Mouse (Mus musculus): ENCODE data around the gene Pilra. TPM values are rescaled to one million over a fixed set of nuclear protein-coding genes. Genes with fewer than 3 reads are reported as not detected.
A peak's percentile ranks its signal among the peaks of the same experiment; 100 is the strongest.

Gene Pilra
- polyA plus RNA-seq, 2 experiments = 1.5 to 2.2 TPM

DNA sequence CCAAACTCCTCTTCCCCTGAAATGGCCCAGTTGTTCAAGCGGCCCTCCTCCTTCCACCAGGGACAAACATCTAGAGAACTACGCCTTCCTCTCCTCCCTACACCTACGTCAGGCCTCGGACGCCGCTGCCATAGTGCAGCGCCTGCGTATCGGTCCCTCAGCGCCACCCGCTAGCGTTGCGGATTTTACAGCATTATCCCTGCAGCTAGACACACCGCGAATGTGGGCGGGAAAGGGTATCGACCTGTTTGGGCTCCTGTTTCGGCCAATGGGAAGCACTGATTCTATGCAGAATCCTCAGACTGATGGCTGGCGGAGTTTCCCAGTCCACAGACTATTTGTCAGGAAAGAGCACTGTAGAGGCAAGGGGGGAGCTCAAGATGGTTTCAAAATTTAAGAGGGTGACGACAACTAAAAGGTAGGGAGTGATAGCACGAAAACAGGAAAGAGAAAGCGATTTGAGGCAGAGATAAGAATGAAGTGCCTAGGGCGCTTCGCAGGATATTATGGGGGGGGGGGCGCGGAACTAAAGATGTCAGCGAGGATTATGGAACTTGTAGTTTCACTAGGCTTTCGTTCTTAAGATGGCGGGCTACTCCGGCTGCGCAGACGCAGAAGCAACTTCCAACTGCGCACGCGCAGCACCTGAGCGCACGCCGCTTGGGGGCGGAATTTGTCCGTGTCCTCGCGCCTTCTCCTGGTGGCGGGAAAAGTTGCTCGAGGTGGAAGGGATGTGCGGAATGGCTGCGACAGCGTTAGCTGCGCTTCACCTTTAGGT lies 48.7 kb downstream of the Pilra start, which contains the start of the genes Mepce and Zcwpw1:
Mepce (minus strand) TSS at position 505 of the 778 bp plus-strand sequence.
Zcwpw1 (plus strand) TSS at position 648 of the 778 bp plus-strand sequence.
- Histone ChIP-seq H3K36me3 (replicated peaks; ENCODE audit: control insufficient read depth, insufficient read depth, low read depth) (peaks cover 19% of the 10 kb centered on the region), H3K4me2 (ENCODE audit: low read depth) (peak within 1 kb of the TSS; percentile 84), H3K27me3 (ENCODE audit: control insufficient read depth, insufficient read depth, low read length) (no peaks in the 10 kb centered on the region), H3K4me1 (replicated peaks; ENCODE audit: control insufficient read depth in 2 of 2, insufficient read depth in 2 of 2, low read length in 1 of 2) (peaks cover 8 to 21% of the 10 kb centered on the region in 2 experiments), H3K27ac (peak within 1 kb of the TSS; percentile 99), H3K9ac (replicated peaks) (peak within 1 kb of the TSS; percentile 86), H3K9me3 (ENCODE audit: control insufficient read depth, low read length) (peaks cover 2% of the 10 kb centered on the region; the same call in 1 of the 2 replicates), H3K4me3 (ENCODE audit: insufficient read depth in 1 of 2, low read depth in 2 of 2, low read length in 2 of 2) (peak within 1 kb of the TSS; percentile 85 to 88)
- WGBS (ENCODE audit: insufficient replicate concordance) = under 1% methylated on average over 48 of the region's 48 CpGs
- peak; percentile 70 for ATAC-seq (ENCODE audit: insufficient read depth)
- TF ChIP-seq CTCF (IDR thresholded peaks at IDR 0.05; ENCODE audit: low read depth) = peak; percentile 89
- peak; percentile 18; the same call in 1 of the 2 replicates for TF ChIP-seq EP300 (IDR thresholded peaks at IDR 0.05; ENCODE audit: low read depth)
- peak; percentile 86 to 92 (median 92) for DNase-seq (ENCODE audit: low read depth in 3 of 3, low spot score in 3 of 3)

DNA sequence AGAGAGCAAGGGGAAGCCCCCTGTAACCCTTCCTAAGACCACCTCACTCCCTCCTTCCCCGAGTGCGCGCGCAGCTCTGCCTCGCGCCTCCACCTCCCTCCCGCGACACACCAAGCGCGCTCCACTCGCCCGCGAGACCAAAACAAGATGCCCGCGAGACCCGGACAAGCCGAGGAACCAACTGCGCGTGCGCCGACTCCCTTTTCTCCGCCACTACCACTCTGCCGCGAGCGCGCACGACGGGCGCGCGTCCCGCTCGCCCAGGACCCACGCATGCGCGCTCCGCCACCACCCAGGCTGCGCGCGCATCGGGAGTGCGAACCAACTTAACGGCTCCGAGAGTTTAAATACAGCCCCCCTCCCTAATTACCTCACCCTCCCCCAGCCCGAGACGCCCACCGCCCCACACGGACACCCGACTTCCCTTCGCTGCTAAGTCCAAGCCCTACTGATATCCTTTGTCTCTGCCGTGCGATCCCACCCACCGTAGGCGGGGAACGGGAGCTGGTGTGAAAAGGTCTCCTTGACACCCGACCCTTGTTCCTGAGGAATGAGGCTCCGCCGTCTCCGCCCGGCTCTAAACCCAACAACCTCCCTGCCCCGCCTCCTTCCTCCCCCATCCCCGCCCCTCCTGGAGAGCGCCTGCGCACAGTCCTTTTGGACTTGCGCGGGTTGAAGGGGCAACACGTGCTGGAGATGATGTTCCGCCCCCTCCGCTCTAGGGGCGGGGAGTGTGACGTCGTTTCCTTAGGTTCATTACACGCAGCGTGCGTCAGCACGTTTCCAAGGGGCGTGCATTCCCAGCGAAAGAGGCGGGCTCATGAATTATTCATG lies 49.8 kb downstream of the Pilra start:
- Histone ChIP-seq H3K4me3 (ENCODE audit: insufficient read depth in 1 of 2, low read depth in 2 of 2, low read length in 2 of 2) (peak overlapping the region; percentile 85 to 88), H3K4me2 (ENCODE audit: low read depth) (peak overlapping the region; percentile 84), H3K9me3 (ENCODE audit: control insufficient read depth, low read length) (peaks cover 2% of the 10 kb centered on the region; the same call in 1 of the 2 replicates), H3K4me1 (replicated peaks; ENCODE audit: control insufficient read depth in 2 of 2, insufficient read depth in 2 of 2, low read length in 1 of 2) (peaks cover 8 to 21% of the 10 kb centered on the region in 2 experiments), H3K27me3 (ENCODE audit: control insufficient read depth, insufficient read depth, low read length) (no peaks in the 10 kb centered on the region), H3K9ac (replicated peaks) (peak overlapping the region; percentile 86), H3K27ac (peak overlapping the region; percentile 99), H3K36me3 (replicated peaks; ENCODE audit: control insufficient read depth, insufficient read depth, low read depth) (peaks cover 27% of the 10 kb centered on the region)
- no peak for TF ChIP-seq EP300 (IDR thresholded peaks at IDR 0.05; ENCODE audit: low read depth)
- no peak for TF ChIP-seq CTCF (IDR thresholded peaks at IDR 0.05; ENCODE audit: low read depth)
- ATAC-seq (ENCODE audit: insufficient read depth) = peak; percentile 83
- under 1% methylated on average over 72 of the region's 79 CpGs for WGBS (ENCODE audit: insufficient replicate concordance)
- peak; percentile 100 for DNase-seq (ENCODE audit: low read depth in 3 of 3, low spot score in 3 of 3)

- H3K9me3 ChIP-seq (ENCODE audit: control insufficient read depth, low read length) = peaks cover 2% of the 10 kb centered on the region; the same call in 1 of the 2 replicates
- no peak for DNase-seq (ENCODE audit: low read depth in 3 of 3, low spot score in 3 of 3)
- H3K4me2 ChIP-seq (ENCODE audit: low read depth) = peak overlapping the region; percentile 84
- H3K4me3 ChIP-seq (ENCODE audit: insufficient read depth in 1 of 2, low read depth in 2 of 2, low read length in 2 of 2) = peak overlapping the region; percentile 85 to 88
- peaks cover 10 to 21% of the 10 kb centered on the region in 2 experiments for H3K4me1 ChIP-seq (replicated peaks; ENCODE audit: control insufficient read depth in 2 of 2, insufficient read depth in 2 of 2, low read length in 1 of 2)
- TF ChIP-seq EP300 (IDR thresholded peaks at IDR 0.05; ENCODE audit: low read depth) (no peak), CTCF (IDR thresholded peaks at IDR 0.05; ENCODE audit: low read depth) (no peak; the same call in 1 of the 2 replicates)
- H3K36me3 ChIP-seq (replicated peaks; ENCODE audit: control insufficient read depth, insufficient read depth, low read depth) = peaks cover 36% of the 10 kb centered on the region
- peak overlapping the region; percentile 99 for H3K27ac ChIP-seq
- H3K9ac ChIP-seq (replicated peaks) = peak overlapping the region; percentile 86
- peak; percentile 10; the same call in 1 of the 2 replicates for ATAC-seq (ENCODE audit: insufficient read depth)
- WGBS (ENCODE audit: insufficient replicate concordance) = 2% methylated on average over 54 of the region's 62 CpGs
- H3K27me3 ChIP-seq (ENCODE audit: control insufficient read depth, insufficient read depth, low read length) = no peaks in the 10 kb centered on the region
These were observed 50.7 kb downstream of the Pilra start for GRCm38 (mm10) chr5:137785164-137786031.

DNA sequence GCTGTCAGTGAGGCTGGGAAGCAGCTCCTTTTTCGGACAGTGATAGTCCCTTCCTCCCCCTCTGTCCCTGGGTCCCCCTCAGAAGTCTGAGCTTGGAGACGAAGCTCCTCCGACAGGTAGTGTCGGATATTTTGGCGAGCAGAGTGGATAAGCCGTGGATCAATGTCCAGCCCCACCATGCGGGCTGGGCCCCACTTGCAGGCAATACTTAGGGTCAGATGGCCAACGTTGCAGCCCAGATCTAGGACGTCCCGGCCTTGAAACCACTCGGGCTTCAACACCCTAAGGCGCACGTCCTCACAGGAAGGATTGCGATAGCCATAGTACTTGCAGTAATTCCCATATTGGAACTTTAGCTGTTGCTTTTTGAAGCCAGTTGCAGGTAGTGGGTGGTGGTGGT lies 51.5 kb downstream of the Pilra start:
- peaks cover 40% of the 10 kb centered on the region for H3K36me3 ChIP-seq (replicated peaks; ENCODE audit: control insufficient read depth, insufficient read depth, low read depth)
- peak overlapping the region; percentile 85 to 88 for H3K4me3 ChIP-seq (ENCODE audit: insufficient read depth in 1 of 2, low read depth in 2 of 2, low read length in 2 of 2)
- peaks cover 2% of the 10 kb centered on the region; the same call in 1 of the 2 replicates for H3K9me3 ChIP-seq (ENCODE audit: control insufficient read depth, low read length)
- H3K27me3 ChIP-seq (ENCODE audit: control insufficient read depth, insufficient read depth, low read length) = no peaks in the 10 kb centered on the region
- TF ChIP-seq CTCF (IDR thresholded peaks at IDR 0.05; ENCODE audit: low read depth) = no peak
- no peak for TF ChIP-seq EP300 (IDR thresholded peaks at IDR 0.05; ENCODE audit: low read depth)
- peaks cover 15 to 28% of the 10 kb centered on the region in 2 experiments for H3K4me1 ChIP-seq (replicated peaks; ENCODE audit: control insufficient read depth in 2 of 2, insufficient read depth in 2 of 2, low read length in 1 of 2)
- peak overlapping the region; percentile 84 for H3K4me2 ChIP-seq (ENCODE audit: low read depth)
- DNase-seq (ENCODE audit: low read depth in 3 of 3, low spot score in 3 of 3) = no peak
- 68% methylated on average over 14 of the region's 14 CpGs for WGBS (ENCODE audit: insufficient replicate concordance)
- no peak for ATAC-seq (ENCODE audit: insufficient read depth)
- peak overlapping the region; percentile 86 for H3K9ac ChIP-seq (replicated peaks)
- no peak overlapping the region; the same call in 1 of the 2 replicates for H3K27ac ChIP-seq
